Mouse (Mus musculus) splenic B cell, adult 2 months (primary cell): Measurements from ENCODE around the gene Plxnb2.

Experiments
- DNase-seq: peaks from one replicate; pipeline ENCODE4 v3.0.0-alpha.2; 2011; ENCODE audit warnings: low read depth, low spot score
- H3K27me3 ChIP-seq: 2 replicates; pipeline ENCODE4 v1.6.1; 2012; ENCODE audit warnings: mild to moderate bottlenecking, low read length, moderate library complexity, mixed read lengths; ENCODE audit not compliant: control insufficient read depth, poor library complexity, insufficient read depth, severe bottlenecking
- H3K36me3 ChIP-seq: 2 replicates; pipeline ENCODE4 v1.6.1; 2012; ENCODE audit warnings: mild to moderate bottlenecking, low read length, moderate library complexity, mixed read lengths; ENCODE audit not compliant: control insufficient read depth, poor library complexity, insufficient read depth, severe bottlenecking

Plxnb2 gene

GRCm38 (mm10) chr15:89136461-89137155 is 44.0 kb downstream of the Plxnb2 start:
- 0 out of 2 replicates have a peak, but pooled peaks cover 2% of the 10 kb centered on the region for H3K27me3 ChIP-seq
- no peaks in the 10 kb centered on the region for H3K36me3 ChIP-seq
- DNase-seq = no peak

GRCm38 (mm10) chr15:89131316-89131715 is 49.3 kb downstream of the Plxnb2 start:
- Histone ChIP-seq H3K27me3 (no peaks in the 10 kb centered on the region), H3K36me3 (peaks cover 2% of the 10 kb centered on the region; the same call in 1 of the 2 replicates)
- peak; percentile 90 for DNase-seq

- Histone ChIP-seq H3K36me3 (peaks cover 8% of the 10 kb centered on the region; the same call in 1 of the 2 replicates), H3K27me3 (no peaks in the 10 kb centered on the region)
- no peak for DNase-seq
Observed at GRCm38 (mm10) chr15:89130245-89130644, 50.3 kb downstream of the Plxnb2 start.

GRCm38 (mm10) chr15:89128382-89129350 is 51.9 kb downstream of the Plxnb2 start, which contains the start of gene Hdac10:
Hdac10 (minus strand) TSS chr15:89128700.
- Histone ChIP-seq H3K36me3 (peaks cover 11% of the 10 kb centered on the region; the same call in 1 of the 2 replicates), H3K27me3 (no peaks in the 10 kb centered on the region)
- peak; percentile 91 for DNase-seq

- Histone ChIP-seq H3K27me3 (no peaks in the 10 kb centered on the region), H3K36me3 (peaks cover 11% of the 10 kb centered on the region; the same call in 1 of the 2 replicates)
- DNase-seq = no peak
Observed at GRCm38 (mm10) chr15:89127364-89127940, 53.1 kb downstream of the Plxnb2 start.

GRCm38 (mm10) chr15:89126622-89127021 is 54.0 kb downstream of the Plxnb2 start:
- DNase-seq = no peak
- no peaks in the 10 kb centered on the region for H3K27me3 ChIP-seq
- peaks cover 11% of the 10 kb centered on the region; the same call in 1 of the 2 replicates for H3K36me3 ChIP-seq

- DNase-seq = no peak
- H3K27me3 ChIP-seq = no peaks in the 10 kb centered on the region
- peaks cover 11% of the 10 kb centered on the region; the same call in 1 of the 2 replicates for H3K36me3 ChIP-seq
Observed at GRCm38 (mm10) chr15:89125351-89125750, 55.2 kb downstream of the Plxnb2 start.

- no peak for DNase-seq
- peaks cover 11% of the 10 kb centered on the region; the same call in 1 of the 2 replicates for H3K36me3 ChIP-seq
- H3K27me3 ChIP-seq = no peaks in the 10 kb centered on the region
Observed at GRCm38 (mm10) chr15:89124312-89124711, 56.3 kb downstream of the Plxnb2 start.

GRCm38 (mm10) chr15:89123595-89123994 is 57.0 kb downstream of the Plxnb2 start:
- Histone ChIP-seq H3K27me3 (no peaks in the 10 kb centered on the region), H3K36me3 (peaks cover 11% of the 10 kb centered on the region; the same call in 1 of the 2 replicates)
- DNase-seq = no peak

GRCm38 (mm10) chr15:89122649-89123366 is 57.8 kb downstream of the Plxnb2 start, which contains the start of gene Tubgcp6:
Tubgcp6 (minus strand) TSS chr15:89123112.
- peak; percentile 94 for DNase-seq
- peaks cover 11% of the 10 kb centered on the region; the same call in 1 of the 2 replicates for H3K36me3 ChIP-seq
- no peaks in the 10 kb centered on the region for H3K27me3 ChIP-seq

GRCm38 (mm10) chr15:89118007-89118406 is 62.6 kb downstream of the Plxnb2 start:
- Histone ChIP-seq H3K27me3 (no peaks in the 10 kb centered on the region), H3K36me3 (peaks cover 6% of the 10 kb centered on the region; the same call in 1 of the 2 replicates)
- DNase-seq = peak; percentile 83

- Histone ChIP-seq H3K27me3 (no peaks in the 10 kb centered on the region), H3K36me3 (peaks cover 7% of the 10 kb centered on the region)
- DNase-seq = no peak
Observed at GRCm38 (mm10) chr15:89110147-89110546, 70.4 kb downstream of the Plxnb2 start.

- Histone ChIP-seq H3K27me3 (no peaks in the 10 kb centered on the region), H3K36me3 (peaks cover 8% of the 10 kb centered on the region)
- no peak for DNase-seq
Observed at GRCm38 (mm10) chr15:89106976-89107375, 73.6 kb downstream of the Plxnb2 start.

- no peak for DNase-seq
- peaks cover 9% of the 10 kb centered on the region for H3K36me3 ChIP-seq
Observed at GRCm38 (mm10) chr15:89106073-89106472, 74.5 kb downstream of the Plxnb2 start.

More at GRCm38 (mm10) chr15:89106073-89106472, 74.5 kb downstream of the Plxnb2 start:
- no peaks in the 10 kb centered on the region for H3K27me3 ChIP-seq
